Mouse (Mus musculus) ES-Bruce4 (cell line): ENCODE measurements around the gene Ccdc162.

Experiments used
- CTCF ChIP-seq: IDR thresholded peaks from one replicate; pipeline ENCODE4 v1.8.1; 2011; ENCODE audit warnings: low read depth, low read length
- EP300 ChIP-seq: IDR thresholded peaks from 2 replicates; pipeline ENCODE4 v1.6.1; 2011; ENCODE audit warnings: low read depth, low read length; ENCODE audit not compliant: insufficient read depth
- POLR2A ChIP-seq: IDR thresholded peaks from one replicate; pipeline ENCODE4 v1.8.1; 2011; ENCODE audit warnings: low read length; ENCODE audit not compliant: insufficient read depth

- peak; percentile 67 for TF ChIP-seq CTCF
- no peak for TF ChIP-seq POLR2A
- no peak for TF ChIP-seq EP300
Measured at GRCm38 (mm10) chr10:41632062-41632461, 84.4 kb downstream of the Ccdc162 start.
